Mouse (Mus musculus) lung, postnatal 0 days (tissue): Measurements from ENCODE around the gene Krtap9-5.

Experiments used
- CTCF ChIP-seq: IDR thresholded peaks from 2 replicates; pipeline ENCODE4 v1.5.1; 2016; ENCODE audit warnings: antibody characterized with exemption, mild to moderate bottlenecking
- EP300 ChIP-seq: IDR thresholded peaks from 2 replicates; pipeline ENCODE4 v1.6.1; 2016; ENCODE audit warnings: antibody characterized with exemption, mild to moderate bottlenecking, control low read depth

DNA sequence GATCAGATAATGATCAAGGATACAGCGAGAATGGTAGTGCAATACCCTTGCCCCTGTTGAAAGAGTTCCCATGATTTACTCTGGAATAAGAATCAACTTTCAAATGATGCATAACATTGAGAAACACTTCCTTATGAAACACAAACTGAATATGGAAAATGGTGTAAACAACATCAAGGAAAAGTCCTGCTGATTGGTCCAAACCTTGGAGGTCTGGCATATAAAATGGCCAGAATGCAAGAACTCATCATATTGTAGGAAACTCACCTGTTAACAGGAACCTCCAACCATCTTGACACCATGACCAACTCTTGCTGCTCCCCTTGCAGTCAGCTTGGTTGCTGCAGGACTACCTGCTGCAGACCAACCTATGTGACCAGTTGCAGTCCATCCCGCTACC lies at the start of gene Krtap9-5:
- TF ChIP-seq CTCF (no peak), EP300 (no peak)
